29 mouse cellular contexts compared by ENCODE assay signal in the genomic region with DNA sequence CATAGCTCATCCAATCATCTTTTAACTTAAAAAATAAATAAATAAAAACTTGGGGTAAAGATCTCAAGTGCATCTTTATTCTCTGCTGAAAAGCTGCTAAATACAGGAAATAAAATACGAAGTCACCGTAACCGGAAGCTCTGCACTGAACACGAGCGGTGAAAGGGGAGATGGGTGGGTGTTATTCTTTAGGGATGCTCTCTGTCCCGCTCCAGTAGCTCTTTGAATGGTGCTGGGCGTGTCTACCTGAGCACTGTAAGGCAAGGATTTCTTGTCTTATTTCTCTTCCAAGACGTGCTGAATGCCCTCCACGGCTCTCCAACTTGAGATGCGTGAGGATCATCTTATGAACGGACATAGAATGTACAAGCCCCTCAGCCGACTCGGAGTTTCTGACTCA.
DNase-seq lines count a peak whose midpoint lies in the region; ATAC-seq and TF ChIP-seq lines count a peak whose summit lies in the region.
"Had no signal": no experiment of that assay in that cellular context is flagged by ENCODE, and none has a peak within 500 bp of the region (broad histone marks: within the 10 kb centered on the region; RNA-seq: fewer than 3 reads in every experiment).

No protein-coding gene starts in this region.

- TF ChIP-seq POLR2A in kidney, adult 2 months (IDR thresholded peaks at IDR 0.05; ENCODE audit: low read depth, low read length) = no peak
- no peak for TF ChIP-seq POLR2A in ES-Bruce4 (IDR thresholded peaks at IDR 0.05; ENCODE audit: insufficient read depth, low read length)

- H3K27me3 ChIP-seq in kidney, embryonic 14.5 days (ENCODE audit: control insufficient read depth, insufficient read depth, low read length) = no peaks in the 10 kb centered on the region
- no peaks in the 10 kb centered on the region for H3K27me3 ChIP-seq in kidney, adult 2 months (replicated peaks; ENCODE audit: control insufficient read depth, insufficient read depth, low read length)
- H3K27me3 ChIP-seq in ES-Bruce4 (ENCODE audit: control insufficient read depth, insufficient read depth, low read length, poor library complexity, severe bottlenecking) = no peaks in the 10 kb centered on the region
- H3K27me3 ChIP-seq in intestine, embryonic 15.5 days (replicated peaks) = no peaks in the 10 kb centered on the region
- H3K27me3 ChIP-seq: embryonic facial prominence, embryonic 15.5 days; heart, embryonic 12.5 days; hindbrain, embryonic 15.5 days; limb, embryonic 13.5 days; liver, embryonic 12.5 days; midbrain, embryonic 12.5 days; Patski had no signal

- H3K27ac ChIP-seq in kidney, embryonic 14.5 days (ENCODE audit: low read depth, low read length) = no peak overlapping the region
- H3K27ac ChIP-seq in kidney, adult 2 months (ENCODE audit: insufficient read depth, low read depth, low read length) = no peak overlapping the region
- H3K27ac ChIP-seq in left cerebral cortex, adult 2 months = no peak overlapping the region
- peak overlapping the region; percentile 81 for H3K27ac ChIP-seq in ES-Bruce4 (ENCODE audit: insufficient read depth, low read length)
- no peak overlapping the region for H3K27ac ChIP-seq in intestine, embryonic 15.5 days
- H3K27ac ChIP-seq: embryonic facial prominence, embryonic 10.5 days; embryonic facial prominence, embryonic 15.5 days; gastrocnemius, adult 2 months; heart, adult 2 months; hindbrain, embryonic 15.5 days; limb, embryonic 13.5 days; liver, embryonic 12.5 days; midbrain, embryonic 12.5 days; neural tube, embryonic 13.5 days; stomach, postnatal 0 days had no signal

- TF ChIP-seq CTCF in kidney, adult 2 months (conservative IDR thresholded peaks at IDR 0.05; ENCODE audit: insufficient read depth, insufficient read length, low read depth, low read length) = no peak
- TF ChIP-seq CTCF in left cerebral cortex, adult 2 months (IDR thresholded peaks at IDR 0.05) = no peak
- no peak for TF ChIP-seq CTCF in ES-Bruce4 (IDR thresholded peaks at IDR 0.05; ENCODE audit: low read depth, low read length)

- H3K9me3 ChIP-seq in kidney, embryonic 14.5 days (ENCODE audit: control insufficient read depth, low read length) = no peaks in the 10 kb centered on the region
- no peaks in the 10 kb centered on the region for H3K9me3 ChIP-seq in ES-Bruce4 (replicated peaks; ENCODE audit: control insufficient read depth, insufficient read depth, low read length, poor library complexity, severe bottlenecking)
- H3K9me3 ChIP-seq in intestine, embryonic 15.5 days = no peaks in the 10 kb centered on the region
- H3K9me3 ChIP-seq: embryonic facial prominence, embryonic 10.5 days; embryonic facial prominence, embryonic 15.5 days; heart, embryonic 12.5 days; hindbrain, embryonic 15.5 days; liver, embryonic 12.5 days; neural tube, embryonic 13.5 days had no signal

- H3K4me1 ChIP-seq in kidney, embryonic 14.5 days (ENCODE audit: control insufficient read depth, insufficient read depth, low read length) = no peaks in the 10 kb centered on the region; the same call in 1 of the 2 replicates
- H3K4me1 ChIP-seq in kidney, adult 2 months (ENCODE audit: control insufficient read depth, insufficient read depth, low read length) = no peaks in the 10 kb centered on the region; the same call in 1 of the 2 replicates
- peaks cover 1% of the 10 kb centered on the region for H3K4me1 ChIP-seq in ES-Bruce4 (ENCODE audit: control insufficient read depth, insufficient read depth, low read length)
- no peaks in the 10 kb centered on the region for H3K4me1 ChIP-seq in intestine, embryonic 15.5 days (replicated peaks)
- H3K4me1 ChIP-seq: heart, embryonic 12.5 days; hindbrain, embryonic 15.5 days; limb, embryonic 13.5 days; liver, embryonic 12.5 days; neural tube, embryonic 13.5 days had no signal

- ATAC-seq in kidney, embryonic 14.5 days (ENCODE audit: low FRiP score, low TSS enrichment) = peak; percentile 71
- peak; percentile 42 for ATAC-seq in activated CD4-positive, CD25-positive, alpha-beta regulatory T cell, adult 4 months
- ATAC-seq in intestine, embryonic 15.5 days = no peak
- ATAC-seq: forebrain, embryonic 14.5 days; liver, embryonic 12.5 days; liver, postnatal 0 days; Patski had no signal

- H3K4me3 ChIP-seq in kidney, embryonic 14.5 days (ENCODE audit: low read length) = no peak overlapping the region
- no peak overlapping the region for H3K4me3 ChIP-seq in kidney, adult 2 months (ENCODE audit: insufficient read depth, low read depth, low read length)
- H3K4me3 ChIP-seq in left cerebral cortex, adult 2 months = peak overlapping the region; percentile 8; the same call in 1 of the 2 replicates
- H3K4me3 ChIP-seq in ES-Bruce4 (ENCODE audit: low read depth, low read length) = 0 out of 2 replicates have a peak overlapping the region, but pooled peaks have one; percentile 9
- H3K4me3 ChIP-seq in intestine, embryonic 15.5 days (replicated peaks) = no peak overlapping the region
- H3K4me3 ChIP-seq: embryonic facial prominence, embryonic 10.5 days; embryonic facial prominence, embryonic 15.5 days; gastrocnemius, adult 2 months; heart, adult 2 months; heart, embryonic 12.5 days; hindbrain, embryonic 15.5 days; limb, embryonic 13.5 days; liver, embryonic 12.5 days; midbrain, embryonic 12.5 days; neural tube, embryonic 13.5 days had no signal

- no peak overlapping the region for H3K9ac ChIP-seq in kidney, embryonic 14.5 days (ENCODE audit: low read depth, low read length)
- H3K9ac ChIP-seq in ES-Bruce4 (ENCODE audit: low read depth, poor library complexity, severe bottlenecking) = peak overlapping the region; percentile 65
- H3K9ac ChIP-seq in intestine, embryonic 15.5 days = no peak overlapping the region
- H3K9ac ChIP-seq: embryonic facial prominence, embryonic 15.5 days; heart, embryonic 12.5 days; hindbrain, embryonic 15.5 days; limb, embryonic 13.5 days; liver, embryonic 12.5 days; liver, postnatal 0 days; midbrain, embryonic 12.5 days; neural tube, embryonic 13.5 days had no signal

- no peak overlapping the region for H3K4me2 ChIP-seq in kidney, embryonic 14.5 days (replicated peaks; ENCODE audit: low read depth, low read length)
- H3K4me2 ChIP-seq in intestine, embryonic 15.5 days (replicated peaks) = no peak overlapping the region
- H3K4me2 ChIP-seq: embryonic facial prominence, embryonic 15.5 days; heart, embryonic 12.5 days; hindbrain, embryonic 15.5 days; limb, embryonic 13.5 days; liver, embryonic 12.5 days; midbrain, embryonic 12.5 days; neural tube, embryonic 13.5 days had no signal

- H3K36me3 ChIP-seq in kidney, embryonic 14.5 days (ENCODE audit: control insufficient read depth, insufficient read depth, low read length) = no peaks in the 10 kb centered on the region
- no peaks in the 10 kb centered on the region for H3K36me3 ChIP-seq in kidney, adult 2 months (ENCODE audit: control insufficient read depth, insufficient read depth, low read length)
- no peaks in the 10 kb centered on the region for H3K36me3 ChIP-seq in ES-Bruce4 (ENCODE audit: control insufficient read depth, insufficient read depth, low read length, poor library complexity, severe bottlenecking)
- H3K36me3 ChIP-seq in intestine, embryonic 15.5 days = no peaks in the 10 kb centered on the region
- H3K36me3 ChIP-seq: embryonic facial prominence, embryonic 10.5 days; embryonic facial prominence, embryonic 15.5 days; heart, embryonic 12.5 days; hindbrain, embryonic 15.5 days; limb, embryonic 13.5 days; liver, embryonic 12.5 days; midbrain, embryonic 12.5 days; neural tube, embryonic 13.5 days had no signal

- no peak for TF ChIP-seq EP300 in ES-Bruce4 (IDR thresholded peaks at IDR 0.05; ENCODE audit: insufficient read depth, low read depth, low read length)

- intact Hi-C loops in left cerebral cortex, adult 2 months (cut with DNase I) = no loop called here
- intact Hi-C loops in left cerebral cortex, postnatal 25 days (cut with DNase I) = no loop called here

- 52% methylated on average over 13 of the region's 13 CpGs for WGBS in kidney, embryonic 14.5 days
- WGBS in kidney, adult 2 months = 57% methylated on average over 13 of the region's 13 CpGs
- WGBS in intestine, embryonic 15.5 days = 83% methylated on average over 13 of the region's 13 CpGs

- no peak for DNase-seq in kidney, adult 2 months
- no peak for DNase-seq in left cerebral cortex, adult 2 months (ENCODE audit: extremely low spot score in 1 of 2, low spot score in 2 of 2)
- DNase-seq in left cerebral cortex, postnatal 25 days (ENCODE audit: low spot score in 2 of 2) = no peak
- DNase-seq: adrenal gland, adult 2 months; adrenal gland, postnatal 36 days; cerebellum, adult 18-20 months; gastrocnemius, adult 2 months; gastrocnemius, postnatal 36 days; heart, adult 2 months; heart, postnatal 4 days; kidney, adult 18-20 months; layer of hippocampus, adult 9-11 months; liver, postnatal 0 days; right cerebral cortex, postnatal 4 days had no signal

Comparison
In these comparisons a context has a peak if more than half of its experiments do, and no peak if none do; other contexts are left out.
1. H3K4me3 ChIP-seq: peak in left cerebral cortex, adult 2 months (single experiment) and ES-Bruce4 (single experiment); none in kidney, embryonic 14.5 days (single experiment), kidney, adult 2 months (single experiment) and intestine, embryonic 15.5 days (single experiment).